Mouse (Mus musculus): ENCODE measurements at regions not wholly inside any gene's neighbourhood (a gene's known extent, or its start where the extent isn't known, plus 50 kb on each side); places are given as distances from the start of the nearest gene placed in this dataset.

GRCm38 (mm10) chr13:110665073-110665800 lies 270.4 kb downstream of the Plk2 start:
- Histone ChIP-seq H3K27ac (no peak overlapping the region), H3K4me1 (replicated peaks) (peaks cover 2% of the 10 kb centered on the region; the same call in 1 of the 2 replicates), H3K9ac (no peak overlapping the region), H3K27me3 (no peaks in the 10 kb centered on the region), H3K4me3 (no peak overlapping the region), H3K4me2 (no peak overlapping the region), H3K9me3 (no peaks in the 10 kb centered on the region), H3K36me3 (no peaks in the 10 kb centered on the region)
- no peak for ATAC-seq (ENCODE audit: low FRiP score)
- 54% methylated on average over 2 of the region's 2 CpGs for WGBS

DNA sequence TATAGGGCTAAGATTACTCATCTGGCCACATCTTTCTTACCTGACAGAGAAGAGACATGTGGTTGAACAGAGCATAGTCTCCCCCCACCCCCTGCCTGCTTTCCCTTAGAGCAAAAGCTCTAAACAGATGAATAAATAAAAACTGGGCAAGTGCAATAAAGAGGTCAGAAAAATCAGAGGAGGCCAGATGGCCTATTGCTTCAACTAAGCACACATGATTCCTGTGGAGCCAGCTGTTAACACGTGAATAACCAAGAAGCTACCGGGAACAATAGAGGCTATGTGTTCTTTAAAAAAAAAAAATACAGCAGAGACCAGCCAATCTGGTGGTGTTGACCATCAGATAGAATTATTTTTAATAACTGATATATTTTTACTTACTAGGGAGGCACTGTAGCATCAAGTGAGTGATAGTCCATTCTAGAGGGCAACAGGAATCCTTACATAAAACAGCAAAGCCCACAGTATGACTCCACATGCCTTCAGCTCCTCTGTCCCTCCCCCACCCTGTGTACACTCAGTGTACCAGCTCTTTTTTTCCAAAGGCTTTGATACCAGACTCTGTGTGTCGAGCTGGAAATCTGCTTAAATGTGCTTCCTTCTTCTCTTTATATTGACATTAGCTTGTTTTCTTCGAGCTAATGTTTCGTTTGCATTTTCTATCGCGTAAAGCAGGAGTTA lies 272.6 kb downstream of the Plk2 start:
- Histone ChIP-seq H3K27ac (no peak overlapping the region), H3K27me3 (no peaks in the 10 kb centered on the region)

DNA sequence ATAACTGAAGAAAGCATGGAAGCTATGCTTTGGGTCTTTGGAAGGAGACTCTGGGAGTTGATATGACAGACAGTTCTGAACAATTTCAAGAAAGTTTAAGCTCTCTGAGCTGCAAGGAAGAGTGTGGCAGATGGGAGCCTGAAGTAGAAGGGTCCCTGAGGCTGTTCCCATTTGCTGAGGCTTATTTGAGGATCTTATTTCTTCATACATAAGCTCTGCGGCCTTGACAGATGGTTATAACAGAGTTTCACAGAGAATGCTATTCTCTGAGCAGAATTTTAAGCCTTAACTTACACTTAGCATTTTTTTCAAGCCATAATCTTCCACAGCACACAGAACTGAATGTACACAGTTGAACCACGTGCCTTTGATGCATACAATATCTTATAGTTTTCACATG lies 278.7 kb downstream of the Plk2 start:
- WGBS, result 84% methylated on average over 2 of the region's 2 CpGs
- no peak for ATAC-seq (ENCODE audit: low FRiP score)
- H3K4me1 ChIP-seq (replicated peaks), result no peaks in the 10 kb centered on the region

More for the DNA sequence above, 272.6 kb downstream of the Plk2 start:
- 64% methylated on average over 7 of the region's 7 CpGs for WGBS
- Histone ChIP-seq H3K4me1 (replicated peaks) (peaks cover 2% of the 10 kb centered on the region; the same call in 1 of the 2 replicates), H3K9me3 (no peaks in the 10 kb centered on the region), H3K36me3 (no peaks in the 10 kb centered on the region), H3K4me3 (no peak overlapping the region), H3K4me2 (no peak overlapping the region), H3K9ac (no peak overlapping the region)
- no peak for ATAC-seq (ENCODE audit: low FRiP score)

GRCm38 (mm10) chr13:110683259-110684041 lies 288.6 kb downstream of the Plk2 start:
- H3K36me3 ChIP-seq, result no peaks in the 10 kb centered on the region
- no peak overlapping the region for H3K27ac ChIP-seq
- no peak for ATAC-seq (ENCODE audit: low FRiP score)
- H3K9me3 ChIP-seq, result no peaks in the 10 kb centered on the region
- H3K4me3 ChIP-seq, result no peak overlapping the region
- WGBS, result 82% methylated on average over 11 of the region's 11 CpGs
- H3K4me1 ChIP-seq (replicated peaks), result no peaks in the 10 kb centered on the region
- no peaks in the 10 kb centered on the region for H3K27me3 ChIP-seq
- H3K9ac ChIP-seq, result no peak overlapping the region
- no peak overlapping the region for H3K4me2 ChIP-seq

More for the DNA sequence above, 278.7 kb downstream of the Plk2 start:
- H3K9me3 ChIP-seq, result no peaks in the 10 kb centered on the region
- H3K4me2 ChIP-seq, result no peak overlapping the region
- no peaks in the 10 kb centered on the region for H3K27me3 ChIP-seq
- no peaks in the 10 kb centered on the region for H3K36me3 ChIP-seq
- no peak overlapping the region for H3K4me3 ChIP-seq
- no peak overlapping the region for H3K27ac ChIP-seq
- no peak overlapping the region for H3K9ac ChIP-seq

DNA sequence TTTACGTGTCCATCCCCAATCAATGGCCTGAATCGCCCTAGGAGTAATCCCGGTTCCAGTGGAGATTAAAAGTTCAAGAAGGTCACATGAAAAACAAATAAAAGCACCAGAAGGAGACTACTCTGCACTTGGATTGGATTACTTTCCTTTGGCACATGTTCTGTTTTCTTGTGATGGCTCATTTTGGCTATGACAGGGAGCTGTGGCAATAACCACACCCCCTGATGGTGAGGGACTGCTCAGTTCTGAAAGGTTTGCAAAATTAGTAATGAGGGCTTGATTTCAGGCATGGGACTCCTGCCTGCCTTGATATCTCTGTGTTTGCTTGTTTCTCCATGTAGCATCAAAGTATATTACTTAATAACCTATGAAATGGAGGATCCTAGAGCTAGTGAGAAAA lies 293.9 kb downstream of the Plk2 start:
- H3K27ac ChIP-seq, result no peak overlapping the region
- H3K4me1 ChIP-seq (replicated peaks), result peaks cover 7% of the 10 kb centered on the region; the same call in 1 of the 2 replicates
- H3K9ac ChIP-seq, result no peak overlapping the region
- no peak for ATAC-seq (ENCODE audit: low FRiP score)
- H3K36me3 ChIP-seq, result no peaks in the 10 kb centered on the region
- no peaks in the 10 kb centered on the region for H3K27me3 ChIP-seq
- no peak overlapping the region for H3K4me2 ChIP-seq
- WGBS, result 84% methylated on average over 3 of the region's 3 CpGs
- H3K4me3 ChIP-seq, result no peak overlapping the region
- H3K9me3 ChIP-seq, result no peaks in the 10 kb centered on the region

- 50% methylated on average over 10 of the region's 10 CpGs for WGBS
- Histone ChIP-seq H3K27ac (no peak overlapping the region), H3K4me2 (no peak overlapping the region), H3K9me3 (no peaks in the 10 kb centered on the region), H3K4me3 (no peak overlapping the region), H3K36me3 (no peaks in the 10 kb centered on the region), H3K9ac (no peak overlapping the region), H3K4me1 (replicated peaks) (peaks cover 7% of the 10 kb centered on the region; the same call in 1 of the 2 replicates), H3K27me3 (no peaks in the 10 kb centered on the region)
- ATAC-seq (ENCODE audit: low FRiP score), result no peak
Measured at GRCm38 (mm10) chr13:110690501-110691255, 295.8 kb downstream of the Plk2 start.

DNA sequence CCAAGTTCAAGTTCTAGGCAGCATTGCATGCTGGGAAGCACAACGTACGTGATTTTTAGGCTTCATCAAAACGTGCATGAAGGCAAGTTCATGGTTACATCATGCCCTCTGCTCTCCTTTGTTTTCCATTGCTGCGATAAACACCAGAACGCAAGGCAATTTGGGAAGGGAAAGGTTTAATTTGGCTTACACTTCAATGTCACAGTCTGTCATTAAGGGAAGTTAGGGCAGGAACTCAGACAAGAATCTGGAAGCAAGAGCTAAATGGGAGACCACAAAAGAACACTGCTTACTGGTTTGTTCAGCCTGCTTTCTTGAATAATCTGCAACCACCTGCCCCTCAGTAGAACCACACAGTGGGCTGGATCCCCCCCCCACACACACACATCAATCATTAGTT lies 297.9 kb downstream of the Plk2 start:
- Histone ChIP-seq H3K9me3 (no peaks in the 10 kb centered on the region), H3K36me3 (no peaks in the 10 kb centered on the region), H3K4me1 (replicated peaks) (peaks cover 7% of the 10 kb centered on the region; the same call in 1 of the 2 replicates), H3K4me3 (no peak overlapping the region), H3K27me3 (no peaks in the 10 kb centered on the region), H3K4me2 (no peak overlapping the region), H3K9ac (no peak overlapping the region), H3K27ac (no peak overlapping the region)
- ATAC-seq (ENCODE audit: low FRiP score), result no peak
- 81% methylated on average over 5 of the region's 5 CpGs for WGBS

- Histone ChIP-seq H3K27me3 (no peaks in the 10 kb centered on the region), H3K27ac (no peak overlapping the region), H3K9ac (no peak overlapping the region), H3K4me3 (no peak overlapping the region), H3K36me3 (no peaks in the 10 kb centered on the region), H3K9me3 (no peaks in the 10 kb centered on the region), H3K4me1 (replicated peaks) (peaks cover 7% of the 10 kb centered on the region; the same call in 1 of the 2 replicates), H3K4me2 (no peak overlapping the region)
- ATAC-seq (ENCODE audit: low FRiP score), result no peak
- WGBS, result 65% methylated on average over 6 of the region's 6 CpGs
Measured at GRCm38 (mm10) chr13:110694876-110695275, 300.0 kb downstream of the Plk2 start.

DNA sequence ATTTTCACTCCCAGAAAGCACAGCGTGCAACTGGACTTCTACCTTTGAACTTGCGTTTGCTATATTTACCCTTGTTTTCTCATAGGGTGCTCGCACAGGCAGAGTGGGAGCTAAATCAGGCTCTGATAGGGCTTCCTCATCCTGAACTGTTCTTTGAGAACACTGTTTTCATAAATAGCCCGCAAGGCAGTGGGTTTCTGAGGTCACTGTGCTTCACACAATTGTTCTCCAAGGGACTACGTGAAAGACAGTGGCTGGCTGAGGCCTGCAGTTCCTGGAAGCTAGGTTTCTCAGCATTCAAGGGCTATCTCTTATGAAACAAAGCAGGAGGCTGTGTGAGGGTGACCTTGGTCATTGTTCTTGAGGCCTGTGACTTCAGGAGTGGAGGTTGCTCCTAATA lies 301.7 kb downstream of the Plk2 start:
- no peaks in the 10 kb centered on the region for H3K36me3 ChIP-seq

DNA sequence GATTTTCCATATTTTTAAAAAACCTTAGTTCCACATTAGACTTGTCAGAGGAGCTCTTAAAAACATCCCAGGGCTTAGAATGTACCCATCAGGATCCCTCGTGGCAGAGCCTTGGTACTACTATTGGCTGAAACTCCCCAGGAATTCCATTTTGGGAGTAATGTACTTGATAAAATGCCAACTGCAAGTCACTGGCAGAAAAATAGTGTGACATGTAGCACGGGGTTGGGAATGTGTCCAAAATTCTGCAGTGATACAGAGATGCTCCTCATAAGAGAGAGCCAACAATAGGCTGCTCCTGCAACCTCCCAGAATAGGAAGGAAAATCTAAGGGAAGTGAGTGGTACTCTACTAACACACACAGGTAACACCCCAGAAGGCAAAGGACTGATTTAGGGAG lies 309.4 kb downstream of the Plk2 start:
- H3K4me3 ChIP-seq, result no peak overlapping the region
- H3K9me3 ChIP-seq, result no peaks in the 10 kb centered on the region
- H3K9ac ChIP-seq, result no peak overlapping the region
- ATAC-seq (ENCODE audit: low FRiP score), result no peak
- no peak overlapping the region for H3K27ac ChIP-seq
- H3K4me1 ChIP-seq (replicated peaks), result no peaks in the 10 kb centered on the region
- H3K36me3 ChIP-seq, result no peaks in the 10 kb centered on the region
- no peak overlapping the region for H3K4me2 ChIP-seq
- 75% methylated on average over 2 of the region's 2 CpGs for whole genome bisulfite sequencing
- H3K27me3 ChIP-seq, result no peaks in the 10 kb centered on the region

More for the DNA sequence above, 301.7 kb downstream of the Plk2 start:
- WGBS, result 78% methylated on average over 5 of the region's 5 CpGs
- H3K27me3 ChIP-seq, result no peaks in the 10 kb centered on the region
- no peaks in the 10 kb centered on the region; the same call in 1 of the 2 replicates for H3K4me1 ChIP-seq (replicated peaks)
- H3K9ac ChIP-seq, result no peak overlapping the region
- no peaks in the 10 kb centered on the region for H3K9me3 ChIP-seq
- no peak overlapping the region for H3K4me3 ChIP-seq
- H3K27ac ChIP-seq, result no peak overlapping the region
- no peak for ATAC-seq (ENCODE audit: low FRiP score)
- H3K4me2 ChIP-seq, result no peak overlapping the region

DNA sequence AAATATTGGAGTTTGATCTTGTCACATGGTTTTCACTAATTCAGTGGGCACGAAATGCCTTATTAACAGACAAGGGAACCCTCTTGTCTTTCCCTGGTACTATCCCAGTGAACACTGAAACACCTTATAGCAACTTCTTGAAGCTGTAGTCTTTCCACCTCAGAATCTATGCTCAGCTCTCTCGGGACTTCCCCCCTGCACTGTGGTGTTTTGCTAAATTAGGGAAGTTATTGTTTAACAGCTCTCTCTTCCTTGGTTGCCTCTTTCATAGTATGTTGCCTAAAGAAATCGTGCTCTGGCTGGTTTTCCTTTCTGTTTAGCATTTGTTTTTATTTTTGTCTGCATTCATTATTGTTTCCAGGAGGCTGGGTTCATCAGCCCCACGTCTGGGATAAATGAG lies 316.0 kb downstream of the Plk2 start:
- Histone ChIP-seq H3K9me3 (no peaks in the 10 kb centered on the region), H3K27ac (no peak overlapping the region), H3K4me1 (replicated peaks) (no peaks in the 10 kb centered on the region), H3K36me3 (no peaks in the 10 kb centered on the region), H3K27me3 (no peaks in the 10 kb centered on the region), H3K4me2 (no peak overlapping the region), H3K4me3 (no peak overlapping the region), H3K9ac (no peak overlapping the region)
- ATAC-seq (ENCODE audit: low FRiP score), result no peak
- WGBS, result 60% methylated on average over 4 of the region's 4 CpGs

DNA sequence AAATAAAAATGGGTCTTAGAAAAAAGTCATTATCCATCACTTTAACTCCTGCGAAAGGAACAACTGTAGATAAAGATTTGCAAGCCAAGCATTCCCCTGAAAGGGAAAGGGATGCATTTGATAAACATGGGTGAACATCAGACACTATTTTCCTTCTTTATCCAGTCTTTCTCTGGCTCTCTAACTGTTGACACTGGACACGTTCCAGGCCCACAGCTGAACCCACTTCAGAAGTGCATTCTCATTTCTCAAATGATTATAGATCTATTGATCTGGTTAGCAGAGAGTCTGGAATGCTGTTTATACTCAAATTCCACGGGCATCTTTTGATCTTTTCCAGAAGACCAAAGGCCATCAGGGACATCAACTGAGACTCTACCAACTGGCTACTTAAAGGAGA lies 317.7 kb downstream of the Plk2 start:
- no peak for ATAC-seq (ENCODE audit: low FRiP score)
- no peaks in the 10 kb centered on the region for H3K36me3 ChIP-seq
- H3K4me3 ChIP-seq, result no peak overlapping the region
- H3K27me3 ChIP-seq, result no peaks in the 10 kb centered on the region
- H3K4me2 ChIP-seq, result no peak overlapping the region
- WGBS, result 66% methylated on average over 3 of the region's 3 CpGs
- H3K9ac ChIP-seq, result no peak overlapping the region
- no peaks in the 10 kb centered on the region for H3K4me1 ChIP-seq (replicated peaks)
- H3K27ac ChIP-seq, result no peak overlapping the region
- no peaks in the 10 kb centered on the region for H3K9me3 ChIP-seq
